Mouse (Mus musculus): ENCODE data around the gene Btbd19. TPM values are rescaled to one million over a fixed set of nuclear protein-coding genes. Genes with fewer than 3 reads are reported as not detected.

The Btbd19 gene
- polyA plus RNA-seq (2015; fragmentation: Nextera tagmentation; extraction: Ambion mirVana): 3.8 and 4.3 TPM in 2 replicates

DNA sequence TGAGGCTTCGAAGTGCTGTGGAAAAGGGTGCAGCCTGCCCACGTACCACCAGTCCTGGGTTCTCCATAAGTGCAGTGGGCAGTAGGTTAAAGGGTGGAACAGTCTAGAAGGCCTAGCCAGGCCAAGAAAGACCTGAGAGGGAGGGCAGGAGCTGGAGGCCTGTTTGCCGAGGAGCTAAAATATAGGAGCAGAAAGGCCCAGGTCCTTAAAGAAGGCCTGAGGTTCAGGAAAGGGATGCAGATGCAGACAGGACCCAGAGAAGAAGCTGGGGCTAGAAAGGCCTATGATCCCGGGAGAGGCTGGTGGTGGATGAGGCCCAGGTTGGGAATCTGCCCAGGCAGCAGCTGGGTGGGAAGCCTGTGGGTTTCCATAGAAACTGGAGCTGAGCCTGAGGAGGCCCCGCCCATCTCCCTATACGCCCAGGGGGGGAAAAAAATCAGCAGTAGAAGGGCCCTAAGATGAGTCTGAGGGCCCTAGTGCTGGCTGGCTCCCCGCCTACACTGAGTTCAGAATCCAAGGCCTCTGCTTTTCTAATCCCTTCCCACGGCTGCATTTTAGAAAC lies at the start of gene Btbd19:
TSS of gene Btbd19 (minus strand) at position 378 of the 562 bp plus-strand sequence.
- H3K27me3 ChIP-seq (replicated peaks; ENCODE audit: insufficient read depth, low read length): no peaks in the 10 kb centered on the region
- H3K4me2 ChIP-seq (replicated peaks; ENCODE audit: low read depth, low read length): 0 out of 2 replicates have a peak within 1 kb of the TSS, but pooled peaks have one; percentile 1
- no peaks in the 10 kb centered on the region for H3K36me3 ChIP-seq (ENCODE audit: insufficient read depth, low read length)
- peak; percentile 85 for DNase-seq (ENCODE audit: low spot score)
- H3K27ac ChIP-seq (ENCODE audit: low read length): peak within 1 kb of the TSS; percentile 88
- 36% methylated on average over 8 of the region's 8 CpGs for WGBS
- TF ChIP-seq CTCF (IDR thresholded peaks at IDR 0.05) (no peak), EP300 (IDR thresholded peaks at IDR 0.05) (no peak)
- H3K9me3 ChIP-seq (ENCODE audit: low read length): no peaks in the 10 kb centered on the region
- peaks cover 20% of the 10 kb centered on the region for H3K4me1 ChIP-seq (ENCODE audit: insufficient read depth, low read depth, low read length)
- H3K4me3 ChIP-seq (ENCODE audit: low read depth, low read length): no peak within 1 kb of the TSS
- peak; percentile 46 for ATAC-seq
- peak within 1 kb of the TSS; percentile 16; the same call in 1 of the 2 replicates for H3K9ac ChIP-seq (replicated peaks; ENCODE audit: low read depth)

- Histone ChIP-seq H3K4me2 (replicated peaks; ENCODE audit: low read depth, low read length) (no peak overlapping the region), H3K27ac (ENCODE audit: low read length) (no peak overlapping the region), H3K4me3 (ENCODE audit: low read depth, low read length) (no peak overlapping the region), H3K9me3 (ENCODE audit: low read length) (no peaks in the 10 kb centered on the region), H3K27me3 (replicated peaks; ENCODE audit: insufficient read depth, low read length) (no peaks in the 10 kb centered on the region), H3K4me1 (ENCODE audit: insufficient read depth, low read depth, low read length) (no peaks in the 10 kb centered on the region), H3K36me3 (ENCODE audit: insufficient read depth, low read length) (peaks cover 4% of the 10 kb centered on the region; the same call in 1 of the 2 replicates), H3K9ac (replicated peaks; ENCODE audit: low read depth) (no peak overlapping the region)
- TF ChIP-seq CTCF (IDR thresholded peaks at IDR 0.05) (no peak), EP300 (IDR thresholded peaks at IDR 0.05) (no peak)
- 78% methylated on average over 5 of the region's 5 CpGs for WGBS
- DNase-seq (ENCODE audit: low spot score): no peak
- no peak for ATAC-seq
Measured at GRCm38 (mm10) chr4:117169936-117170335, 44.4 kb upstream of the Btbd19 start.

- Histone ChIP-seq H3K9ac (replicated peaks; ENCODE audit: low read depth) (no peak overlapping the region), H3K9me3 (ENCODE audit: low read length) (no peaks in the 10 kb centered on the region), H3K4me3 (ENCODE audit: low read depth, low read length) (no peak overlapping the region), H3K4me2 (replicated peaks; ENCODE audit: low read depth, low read length) (no peak overlapping the region), H3K4me1 (ENCODE audit: insufficient read depth, low read depth, low read length) (no peaks in the 10 kb centered on the region), H3K27ac (ENCODE audit: low read length) (no peak overlapping the region), H3K27me3 (replicated peaks; ENCODE audit: insufficient read depth, low read length) (no peaks in the 10 kb centered on the region), H3K36me3 (ENCODE audit: insufficient read depth, low read length) (no peaks in the 10 kb centered on the region)
- no peak for DNase-seq (ENCODE audit: low spot score)
- WGBS: 76% methylated on average over 4 of the region's 4 CpGs
- ATAC-seq: no peak
- TF ChIP-seq EP300 (IDR thresholded peaks at IDR 0.05): no peak
- TF ChIP-seq CTCF (IDR thresholded peaks at IDR 0.05): no peak
Measured at GRCm38 (mm10) chr4:117161183-117161582, 35.7 kb upstream of the Btbd19 start.

- WGBS: 68% methylated on average over 10 of the region's 10 CpGs
- Histone ChIP-seq H3K4me2 (replicated peaks; ENCODE audit: low read depth, low read length) (no peak overlapping the region), H3K9ac (replicated peaks; ENCODE audit: low read depth) (no peak overlapping the region), H3K36me3 (ENCODE audit: insufficient read depth, low read length) (no peaks in the 10 kb centered on the region), H3K27me3 (replicated peaks; ENCODE audit: insufficient read depth, low read length) (no peaks in the 10 kb centered on the region), H3K4me3 (ENCODE audit: low read depth, low read length) (no peak overlapping the region), H3K4me1 (ENCODE audit: insufficient read depth, low read depth, low read length) (no peaks in the 10 kb centered on the region), H3K9me3 (ENCODE audit: low read length) (no peaks in the 10 kb centered on the region), H3K27ac (ENCODE audit: low read length) (no peak overlapping the region)
- ATAC-seq: no peak
- TF ChIP-seq EP300 (IDR thresholded peaks at IDR 0.05) (no peak), CTCF (IDR thresholded peaks at IDR 0.05) (no peak)
- no peak for DNase-seq (ENCODE audit: low spot score)
Measured at GRCm38 (mm10) chr4:117159666-117160065, 34.1 kb upstream of the Btbd19 start.

DNA sequence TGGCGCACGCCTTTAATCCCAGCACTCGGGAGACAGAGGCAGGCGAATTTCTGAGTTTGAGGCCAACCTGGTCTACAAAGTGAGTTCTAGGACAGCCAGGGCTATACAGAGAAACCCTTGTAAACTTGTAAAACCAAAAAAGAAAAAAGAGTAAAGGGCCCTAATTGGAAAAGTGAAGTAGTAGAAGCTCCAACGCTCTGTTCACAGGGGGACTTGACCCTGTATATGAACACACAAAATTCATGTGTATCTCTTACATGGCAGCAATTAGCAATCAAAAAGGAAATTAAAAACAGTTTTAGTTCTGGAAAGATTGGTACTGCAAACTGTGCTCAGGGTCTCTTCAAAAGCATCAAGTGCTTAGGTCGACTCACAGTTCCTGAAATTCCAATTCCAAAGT lies 30.8 kb upstream of the Btbd19 start:
- peak overlapping the region; percentile 94 for H3K4me3 ChIP-seq (ENCODE audit: low read depth, low read length)
- no peak for DNase-seq (ENCODE audit: low spot score)
- H3K27me3 ChIP-seq (replicated peaks; ENCODE audit: insufficient read depth, low read length): no peaks in the 10 kb centered on the region
- H3K36me3 ChIP-seq (ENCODE audit: insufficient read depth, low read length): peaks cover 25% of the 10 kb centered on the region
- 22% methylated on average over 6 of the region's 6 CpGs for WGBS
- H3K4me1 ChIP-seq (ENCODE audit: insufficient read depth, low read depth, low read length): no peaks in the 10 kb centered on the region
- peak overlapping the region; percentile 92 for H3K27ac ChIP-seq (ENCODE audit: low read length)
- no peaks in the 10 kb centered on the region for H3K9me3 ChIP-seq (ENCODE audit: low read length)
- ATAC-seq: no peak
- peak overlapping the region; percentile 87 for H3K4me2 ChIP-seq (replicated peaks; ENCODE audit: low read depth, low read length)
- TF ChIP-seq CTCF (IDR thresholded peaks at IDR 0.05): no peak
- no peak for TF ChIP-seq EP300 (IDR thresholded peaks at IDR 0.05)
- no peak overlapping the region for H3K9ac ChIP-seq (replicated peaks; ENCODE audit: low read depth)

- Histone ChIP-seq H3K9me3 (ENCODE audit: low read length) (no peaks in the 10 kb centered on the region), H3K4me1 (ENCODE audit: insufficient read depth, low read depth, low read length) (no peaks in the 10 kb centered on the region), H3K4me3 (ENCODE audit: low read depth, low read length) (peak within 1 kb of the TSS; percentile 94), H3K36me3 (ENCODE audit: insufficient read depth, low read length) (peaks cover 28% of the 10 kb centered on the region), H3K27me3 (replicated peaks; ENCODE audit: insufficient read depth, low read length) (no peaks in the 10 kb centered on the region), H3K9ac (replicated peaks; ENCODE audit: low read depth) (peak within 1 kb of the TSS; percentile 97), H3K27ac (ENCODE audit: low read length) (peak within 1 kb of the TSS; percentile 92), H3K4me2 (replicated peaks; ENCODE audit: low read depth, low read length) (peak within 1 kb of the TSS; percentile 87)
- TF ChIP-seq EP300 (IDR thresholded peaks at IDR 0.05) (no peak), CTCF (IDR thresholded peaks at IDR 0.05) (no peak)
- peak; percentile 96 for DNase-seq (ENCODE audit: low spot score)
- WGBS: under 1% methylated on average over 37 of the region's 52 CpGs
- ATAC-seq: peak; percentile 94
Measured at GRCm38 (mm10) chr4:117155792-117156355, 30.3 kb upstream of the Btbd19 start, which contains the start of gene Rps8. Gene Rps8, minus strand, starts transcription at chr4:117156243.

All from lung, postnatal 0 days (tissue).